Mouse (Mus musculus): ENCODE results near the gene Acaca.
A peak's percentile ranks its signal among the peaks of the same experiment; 100 is the strongest.

The Acaca gene

GRCm38 (mm10) chr11:84150884-84151283, 21.4 kb downstream of the Acaca start:
- DNase-seq: peak; percentile 20 to 26

- no peak for DNase-seq
These were observed 27.2 kb downstream of the Acaca start for GRCm38 (mm10) chr11:84156535-84157262.

GRCm38 (mm10) chr11:84164123-84164522, 34.7 kb downstream of the Acaca start:
- DNase-seq: no peak

- DNase-seq: no peak
These were observed 35.1 kb downstream of the Acaca start for GRCm38 (mm10) chr11:84164561-84164960.

GRCm38 (mm10) chr11:84167046-84167526, 37.6 kb downstream of the Acaca start, which contains the start of gene Gm11437:
TSS of gene Gm11437 (minus strand) at chr11:84167476.
- no peak for DNase-seq

- DNase-seq: peak; percentile 52
These were observed 39.3 kb downstream of the Acaca start for GRCm38 (mm10) chr11:84168701-84169288.

- DNase-seq: no peak
These were observed 43.3 kb downstream of the Acaca start for GRCm38 (mm10) chr11:84172539-84173435.

GRCm38 (mm10) chr11:84178571-84178970, 49.1 kb downstream of the Acaca start:
- DNase-seq: no peak

GRCm38 (mm10) chr11:84179226-84179953, 49.9 kb downstream of the Acaca start:
- DNase-seq: peak; percentile 98 to 99

GRCm38 (mm10) chr11:84179954-84180598, 50.6 kb downstream of the Acaca start:
- DNase-seq: peak; percentile 77 to 80

- no peak for DNase-seq
These were observed 51.8 kb downstream of the Acaca start for GRCm38 (mm10) chr11:84181286-84181685.

- no peak for DNase-seq
These were observed 59.1 kb downstream of the Acaca start for GRCm38 (mm10) chr11:84188530-84188929.

- DNase-seq: no peak
These were observed 61.2 kb downstream of the Acaca start for GRCm38 (mm10) chr11:84190581-84191233.

GRCm38 (mm10) chr11:84193249-84193648, 63.8 kb downstream of the Acaca start:
- DNase-seq: no peak

- no peak for DNase-seq
These were observed 65.3 kb downstream of the Acaca start for GRCm38 (mm10) chr11:84194751-84195150.

GRCm38 (mm10) chr11:84197607-84198402, 68.3 kb downstream of the Acaca start:
- no peak for DNase-seq

- no peak for DNase-seq
These were observed 76.3 kb downstream of the Acaca start for GRCm38 (mm10) chr11:84205776-84206175.

GRCm38 (mm10) chr11:84210876-84211275, 81.4 kb downstream of the Acaca start:
- DNase-seq: no peak

- no peak for DNase-seq
These were observed 89.5 kb downstream of the Acaca start for GRCm38 (mm10) chr11:84218951-84219350.

- peak; percentile 66 to 69 for DNase-seq
These were observed 114.1 kb downstream of the Acaca start for GRCm38 (mm10) chr11:84243562-84243961.

GRCm38 (mm10) chr11:84247370-84247769, 117.9 kb downstream of the Acaca start:
- DNase-seq: no peak
